Mouse (Mus musculus) macrophage (primary cell): ENCODE data around the gene Rfxap. TPM values are rescaled to one million over a fixed set of nuclear protein-coding genes. Genes with fewer than 3 reads are reported as not detected.
"Not testable (repeated sequence)": the region's sequence is repeated elsewhere in the genome, so short reads cannot be mapped to it uniquely, and the experiment has no call there.

Experiments used
- H3K27ac ChIP-seq: fragments of 350-480 bp; formaldehyde crosslinking; 2 replicates; pipeline ENCODE4 v1.9.0; 2021
- H3K36me3 ChIP-seq: fragments of 350-480 bp; formaldehyde crosslinking; 2 replicates; pipeline ENCODE4 v1.9.0; 2021; ENCODE audit errors: inconsistent target
- H3K4me3 ChIP-seq: fragments of 350-480 bp; formaldehyde crosslinking; 2 replicates; pipeline ENCODE4 v1.9.0; 2021; ENCODE audit errors: inconsistent target
- H3K79me2 ChIP-seq: fragments of 350-480 bp; formaldehyde crosslinking; 2 replicates; pipeline ENCODE4 v1.9.0; 2021; ENCODE audit errors: inconsistent target
- WGBS: methylation state at CpG from one replicate; pipeline ENCODE4 v1.1.7; 2026; ENCODE audit warnings: inconsistent platforms; ENCODE audit not compliant: missing documents; 5-methylcytosine and 5-hydroxymethylcytosine counted together
- polyA plus RNA-seq: library from polyadenylated mRNA; stranded (reverse); fragments of 250-400 nt; gene quantifications from 3 replicates; pipeline ENCODE4 v1.2.4, GENCODE M21; 2018; ENCODE audit warnings: inconsistent platforms

Gene Rfxap
- polyA plus RNA-seq, 1 experiment from 2014 or later, result 21.3 TPM

DNA sequence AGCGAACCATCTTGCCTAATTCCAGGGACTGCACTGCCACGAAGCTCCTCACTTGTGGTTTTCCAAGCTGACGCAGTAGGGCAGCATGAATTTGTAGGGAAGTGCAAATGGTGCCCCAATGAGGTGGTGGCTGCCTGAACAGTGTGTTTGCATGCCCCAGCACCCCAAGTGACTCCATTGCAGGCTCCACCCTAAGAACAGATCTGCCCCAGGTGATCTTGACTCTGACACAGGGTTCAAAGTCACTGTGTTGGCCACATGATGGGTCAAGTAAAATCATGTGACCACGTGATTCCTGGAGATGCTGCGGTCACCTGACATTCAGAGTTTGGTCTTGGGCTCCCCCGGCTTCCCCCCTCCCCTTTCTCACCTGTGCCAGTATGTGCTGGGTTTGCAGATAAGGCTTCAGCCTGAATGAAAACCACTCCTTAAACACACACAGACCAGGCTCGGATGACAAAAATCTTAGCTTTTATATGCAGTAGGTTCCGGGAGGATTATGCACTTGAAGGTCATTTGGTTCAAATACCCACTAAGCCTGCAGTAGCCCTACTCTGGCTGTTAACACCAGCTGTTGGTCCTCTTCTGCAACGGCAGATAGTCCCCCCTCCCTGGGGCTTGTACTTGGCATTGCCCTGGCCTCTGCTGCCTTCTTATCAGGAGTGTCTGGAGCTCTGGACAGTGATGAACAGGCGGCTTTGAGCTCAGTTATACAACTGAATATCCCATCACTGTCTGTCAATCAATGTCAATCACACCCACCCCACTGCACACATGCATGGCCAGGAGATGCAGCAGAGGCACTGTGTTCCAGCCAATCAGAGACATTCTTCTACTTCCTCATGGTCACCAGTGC lies 15.5 kb downstream of the Rfxap start:
- Histone ChIP-seq H3K4me3 (no peak overlapping the region), H3K79me2 (no peaks in the 10 kb centered on the region), H3K36me3 (no peaks in the 10 kb centered on the region), H3K27ac (no peak overlapping the region)
- 85% methylated on average over 9 of the region's 10 CpGs for WGBS

DNA sequence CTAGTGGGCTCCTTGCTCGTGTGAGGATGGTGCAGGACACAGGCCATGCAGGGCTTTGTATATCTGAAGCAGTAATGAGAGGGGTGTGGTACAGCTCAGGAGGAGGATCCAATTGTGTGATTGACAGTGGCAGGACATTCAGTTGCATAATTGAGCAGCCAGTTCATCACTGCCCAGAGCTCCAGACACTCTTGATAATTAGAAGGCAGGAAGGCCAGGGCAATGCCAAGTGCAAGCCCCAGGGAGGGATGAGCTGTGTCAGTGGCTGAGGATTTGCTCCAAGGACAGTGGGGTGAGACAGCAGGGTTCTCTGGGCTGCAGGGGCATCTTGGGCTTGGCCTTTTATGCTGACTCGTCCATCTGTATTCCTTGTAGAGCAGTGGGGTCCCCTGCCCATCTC lies 17.0 kb downstream of the Rfxap start:
- Histone ChIP-seq H3K27ac (no peak overlapping the region), H3K79me2 (no peaks in the 10 kb centered on the region), H3K4me3 (no peak overlapping the region), H3K36me3 (no peaks in the 10 kb centered on the region)
- 59% methylated on average over 2 of the region's 2 CpGs for WGBS

DNA sequence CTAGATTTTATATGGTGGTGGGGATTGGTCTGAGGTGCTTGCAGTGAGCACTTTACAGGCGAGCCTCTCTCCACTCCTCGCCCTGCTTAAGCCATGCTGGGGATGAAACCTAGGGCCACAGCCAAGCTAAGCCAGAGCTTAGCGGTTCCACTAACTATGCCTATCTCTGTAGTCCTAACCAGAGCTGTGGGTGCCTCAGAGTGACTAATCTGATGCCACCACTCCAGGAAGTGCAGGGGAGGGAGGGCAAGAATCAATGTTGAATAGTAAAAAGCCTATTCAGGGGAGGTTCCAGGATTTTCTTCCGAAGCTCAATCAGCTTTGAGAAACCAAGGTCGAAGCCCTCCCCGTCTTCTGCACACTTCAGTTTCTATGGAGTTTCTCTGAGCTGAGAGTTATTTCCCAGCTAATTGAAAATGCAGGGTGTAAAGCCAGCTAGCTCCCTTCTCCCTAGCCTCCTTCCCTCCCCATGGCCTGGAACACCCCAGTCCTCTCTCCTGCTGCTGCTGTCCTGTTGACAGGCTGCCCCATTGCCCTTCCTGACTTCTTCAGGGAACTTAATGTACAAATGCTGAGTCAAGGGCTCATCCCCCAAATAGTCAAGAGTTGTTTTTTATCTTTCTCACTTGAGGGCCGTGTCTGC lies 31.5 kb downstream of the Rfxap start:
- no peak overlapping the region for H3K4me3 ChIP-seq
- H3K36me3 ChIP-seq, result no peaks in the 10 kb centered on the region
- H3K79me2 ChIP-seq, result no peaks in the 10 kb centered on the region
- H3K27ac ChIP-seq, result no peak overlapping the region
- 93% methylated on average over 7 of the region's 7 CpGs for WGBS

DNA sequence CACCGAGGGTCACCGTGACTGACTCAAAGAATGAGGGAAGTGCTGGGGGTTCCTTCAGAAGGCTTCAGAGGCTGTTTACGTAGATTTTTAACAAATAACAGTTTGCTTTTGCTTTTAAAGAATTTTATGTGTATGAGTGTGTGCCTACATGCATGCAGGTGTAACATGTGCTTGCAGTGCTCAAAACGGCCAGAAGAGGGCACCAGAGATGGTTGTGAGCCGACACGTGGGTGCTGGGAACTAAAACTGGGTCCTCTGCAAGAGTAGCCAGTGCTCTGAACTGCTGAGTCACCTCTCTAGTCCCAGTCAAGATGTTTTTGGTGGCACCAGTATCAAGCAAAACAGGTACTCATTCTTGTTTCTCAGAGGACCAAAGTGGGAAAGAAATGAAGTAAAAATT lies 34.0 kb downstream of the Rfxap start:
- Histone ChIP-seq H3K4me3 (no peak overlapping the region), H3K36me3 (no peaks in the 10 kb centered on the region), H3K79me2 (no peaks in the 10 kb centered on the region), H3K27ac (no peak overlapping the region)
- 79% methylated on average over 6 of the region's 6 CpGs for WGBS

GRCm38 (mm10) chr3:54769349-54770275 lies 38.0 kb downstream of the Rfxap start:
- Histone ChIP-seq H3K4me3 (no peak overlapping the region), H3K27ac (no peak overlapping the region), H3K36me3 (no peaks in the 10 kb centered on the region), H3K79me2 (no peaks in the 10 kb centered on the region)
- 86% methylated on average over 17 of the region's 17 CpGs for WGBS

DNA sequence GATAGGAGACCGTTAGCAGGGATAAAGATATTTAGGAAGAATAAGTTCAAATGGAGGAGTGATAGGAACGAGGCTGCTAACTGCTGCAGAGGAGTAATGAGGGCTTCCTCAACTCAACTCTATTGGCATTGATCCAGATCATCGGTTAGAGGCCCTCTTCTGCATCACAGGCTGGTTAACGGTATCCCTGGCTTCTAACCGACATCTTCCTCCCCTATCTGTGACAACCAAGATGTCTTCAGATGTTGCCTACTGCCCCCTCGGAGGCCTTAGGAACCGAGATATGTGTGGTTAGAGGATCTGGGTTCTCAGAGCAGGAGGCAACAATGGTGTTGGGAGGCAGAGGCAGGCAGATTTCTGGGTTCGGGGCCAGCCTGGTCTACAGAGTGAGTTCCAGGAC lies 39.0 kb downstream of the Rfxap start:
- WGBS, result 73% methylated on average over 8 of the region's 8 CpGs
- no peak overlapping the region for H3K4me3 ChIP-seq
- H3K79me2 ChIP-seq, result no peaks in the 10 kb centered on the region
- H3K36me3 ChIP-seq, result no peaks in the 10 kb centered on the region
- no peak overlapping the region for H3K27ac ChIP-seq

- Histone ChIP-seq H3K36me3 (no peaks in the 10 kb centered on the region), H3K27ac (no peak overlapping the region)
- 86% methylated on average over 5 of the region's 5 CpGs for WGBS
These were observed 40.8 kb downstream of the Rfxap start for GRCm38 (mm10) chr3:54766811-54767210.

GRCm38 (mm10) chr3:54766034-54766433 lies 41.6 kb downstream of the Rfxap start:
- H3K79me2 ChIP-seq, result no peaks in the 10 kb centered on the region
- whole genome bisulfite sequencing, result 84% methylated on average over 14 of the region's 14 CpGs
- no peaks in the 10 kb centered on the region for H3K36me3 ChIP-seq
- H3K27ac ChIP-seq, result no peak overlapping the region
- H3K4me3 ChIP-seq, result no peak overlapping the region

More at GRCm38 (mm10) chr3:54766811-54767210, 40.8 kb downstream of the Rfxap start:
- H3K4me3 ChIP-seq, result no peak overlapping the region
- H3K79me2 ChIP-seq, result no peaks in the 10 kb centered on the region

- not testable (repeated sequence) for H3K27ac ChIP-seq, H3K36me3 ChIP-seq, H3K79me2 ChIP-seq, H3K4me3 ChIP-seq
- WGBS, result 95% methylated on average over 3 of the region's 6 CpGs
These were observed 42.1 kb downstream of the Rfxap start for GRCm38 (mm10) chr3:54765521-54765920.

- Histone ChIP-seq H3K27ac (no peak overlapping the region), H3K4me3 (no peak overlapping the region), H3K79me2 (no peaks in the 10 kb centered on the region), H3K36me3 (no peaks in the 10 kb centered on the region)
- WGBS, result 84% methylated on average over 18 of the region's 18 CpGs
These were observed 43.2 kb downstream of the Rfxap start for GRCm38 (mm10) chr3:54764418-54764817.

GRCm38 (mm10) chr3:54761258-54761657 lies 46.3 kb downstream of the Rfxap start:
- Histone ChIP-seq H3K79me2 (no peaks in the 10 kb centered on the region), H3K36me3 (no peaks in the 10 kb centered on the region), H3K27ac (no peak overlapping the region), H3K4me3 (no peak overlapping the region)
- 100% methylated on average over 1 of the region's 1 CpGs for WGBS

DNA sequence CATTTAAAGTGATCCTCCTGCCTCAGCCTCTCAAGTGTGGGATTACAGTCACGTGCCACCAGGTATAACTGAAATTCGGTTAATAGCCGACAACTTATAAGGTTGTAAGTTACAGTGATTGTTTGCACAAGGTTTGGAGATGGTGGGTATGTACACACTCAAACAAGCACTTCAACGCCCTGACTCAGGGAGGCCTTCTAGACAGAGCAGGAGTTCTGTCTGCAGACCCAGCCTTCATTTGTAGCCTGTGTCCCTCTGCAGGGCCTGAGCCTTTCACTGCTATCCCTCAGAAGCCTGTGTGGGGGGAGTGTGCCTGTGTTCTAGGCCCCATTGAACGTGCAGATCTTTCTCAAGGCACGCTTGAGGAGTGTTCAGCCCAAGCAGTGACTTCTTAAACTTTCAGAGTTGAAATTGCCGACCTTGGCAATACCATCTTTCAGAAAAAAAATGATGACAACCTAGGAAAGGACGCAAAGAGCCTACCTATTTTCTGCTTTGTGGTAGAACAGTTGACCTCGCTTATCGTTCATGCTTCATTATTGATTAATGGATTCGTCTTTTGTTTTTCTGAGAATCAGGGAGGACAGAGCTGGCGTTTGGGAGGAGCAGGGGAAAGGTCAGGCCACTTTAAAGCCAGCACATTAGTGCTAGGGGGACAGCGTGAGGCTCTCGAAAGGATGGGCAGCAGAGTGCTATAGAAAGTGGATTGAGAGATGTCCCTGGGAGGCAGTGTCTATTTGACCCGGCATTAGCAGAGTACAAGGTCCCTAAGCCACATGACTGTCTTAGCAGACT lies 47.1 kb downstream of the Rfxap start:
- Histone ChIP-seq H3K36me3 (no peaks in the 10 kb centered on the region), H3K4me3 (no peak overlapping the region), H3K79me2 (no peaks in the 10 kb centered on the region), H3K27ac (no peak overlapping the region)
- WGBS, result 88% methylated on average over 15 of the region's 15 CpGs

DNA sequence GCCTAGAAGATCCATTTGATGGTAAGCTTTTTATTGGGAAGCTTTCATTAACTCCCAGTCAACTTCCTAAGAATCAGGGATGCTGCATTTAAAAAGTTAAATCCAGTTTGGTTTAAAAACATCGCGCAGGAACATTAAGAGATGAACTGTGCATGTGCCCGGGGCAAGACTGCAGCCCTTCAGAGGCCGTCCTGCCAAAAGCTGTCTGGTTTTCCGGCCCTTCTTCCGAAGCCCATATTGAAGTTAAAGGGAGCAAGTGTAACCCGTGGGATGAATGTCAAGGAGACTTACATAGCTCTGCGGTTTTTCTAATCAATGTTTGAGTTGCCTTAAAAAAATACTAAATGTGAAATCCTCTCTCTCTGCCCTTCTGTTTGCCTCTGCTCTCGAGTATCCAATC lies 48.4 kb downstream of the Rfxap start:
- no peaks in the 10 kb centered on the region for H3K36me3 ChIP-seq
- no peaks in the 10 kb centered on the region for H3K79me2 ChIP-seq
- H3K4me3 ChIP-seq, result no peak overlapping the region
- WGBS, result 92% methylated on average over 9 of the region's 9 CpGs
- H3K27ac ChIP-seq, result no peak overlapping the region

DNA sequence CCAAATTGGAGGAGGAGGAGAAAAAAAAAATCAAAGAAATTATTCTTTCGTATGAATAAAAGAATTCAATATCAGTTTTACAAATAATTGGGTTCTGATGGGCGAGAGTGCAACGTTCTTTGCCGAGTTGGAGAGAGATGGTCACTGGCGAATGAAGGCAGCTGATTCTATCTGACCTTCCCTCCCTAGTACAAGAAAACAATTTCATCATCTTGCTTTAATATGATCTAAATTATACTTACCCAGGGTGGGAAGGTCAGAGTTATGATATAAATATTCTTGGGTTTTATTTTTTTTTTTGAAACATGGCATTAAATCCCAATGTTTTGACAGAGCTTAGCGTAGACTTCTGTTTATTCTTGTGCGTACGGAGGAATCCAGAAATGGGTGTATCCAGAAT lies 50.1 kb downstream of the Rfxap start:
- WGBS, result 100% methylated on average over 6 of the region's 8 CpGs
- Histone ChIP-seq H3K36me3 (no peaks in the 10 kb centered on the region), H3K79me2 (no peaks in the 10 kb centered on the region), H3K27ac (no peak overlapping the region), H3K4me3 (no peak overlapping the region)
